Mouse (Mus musculus): ENCODE measurements around the gene Ttll1. TPM values are rescaled to one million over a fixed set of nuclear protein-coding genes. Genes with fewer than 3 reads are reported as not detected.
"Not testable (repeated sequence)": the region's sequence is repeated elsewhere in the genome, so short reads cannot be mapped to it uniquely, and the experiment has no call there.

The Ttll1 gene
- total RNA-seq, 1 experiment from 2014 or later = 5.4 TPM

- no peak for ATAC-seq (ENCODE audit: extremely low read depth, insufficient number of reproducible peaks, low FRiP score, poor library complexity, severe bottlenecking)
Observed at GRCm38 (mm10) chr15:83464905-83465650, 45.6 kb downstream of the Ttll1 start.

GRCm38 (mm10) chr15:83464083-83464904 lies 46.4 kb downstream of the Ttll1 start, which contains the start of gene Pacsin2:
Pacsin2 (minus strand) TSS chr15:83464606.
- ATAC-seq (ENCODE audit: extremely low read depth, insufficient number of reproducible peaks, low FRiP score, poor library complexity, severe bottlenecking) = peak; percentile 93

- no peak for ATAC-seq (ENCODE audit: extremely low read depth, insufficient number of reproducible peaks, low FRiP score, poor library complexity, severe bottlenecking)
Observed at GRCm38 (mm10) chr15:83463369-83464082, 47.2 kb downstream of the Ttll1 start.

GRCm38 (mm10) chr15:83462349-83462748 lies 48.3 kb downstream of the Ttll1 start:
- ATAC-seq (ENCODE audit: extremely low read depth, insufficient number of reproducible peaks, low FRiP score, poor library complexity, severe bottlenecking) = not testable (repeated sequence)

GRCm38 (mm10) chr15:83460891-83461290 lies 49.8 kb downstream of the Ttll1 start:
- no peak for ATAC-seq (ENCODE audit: extremely low read depth, insufficient number of reproducible peaks, low FRiP score, poor library complexity, severe bottlenecking)

GRCm38 (mm10) chr15:83457541-83457940 lies 53.2 kb downstream of the Ttll1 start:
- ATAC-seq (ENCODE audit: extremely low read depth, insufficient number of reproducible peaks, low FRiP score, poor library complexity, severe bottlenecking) = no peak

GRCm38 (mm10) chr15:83455637-83456036 lies 55.1 kb downstream of the Ttll1 start:
- ATAC-seq (ENCODE audit: extremely low read depth, insufficient number of reproducible peaks, low FRiP score, poor library complexity, severe bottlenecking) = no peak

GRCm38 (mm10) chr15:83455034-83455433 lies 55.7 kb downstream of the Ttll1 start:
- ATAC-seq (ENCODE audit: extremely low read depth, insufficient number of reproducible peaks, low FRiP score, poor library complexity, severe bottlenecking) = no peak

GRCm38 (mm10) chr15:83454419-83454818 lies 56.3 kb downstream of the Ttll1 start:
- ATAC-seq (ENCODE audit: extremely low read depth, insufficient number of reproducible peaks, low FRiP score, poor library complexity, severe bottlenecking) = no peak

- ATAC-seq (ENCODE audit: extremely low read depth, insufficient number of reproducible peaks, low FRiP score, poor library complexity, severe bottlenecking) = no peak
Observed at GRCm38 (mm10) chr15:83453879-83454278, 56.8 kb downstream of the Ttll1 start.

- no peak for ATAC-seq (ENCODE audit: extremely low read depth, insufficient number of reproducible peaks, low FRiP score, poor library complexity, severe bottlenecking)
Observed at GRCm38 (mm10) chr15:83452219-83452760, 58.4 kb downstream of the Ttll1 start.

- no peak for ATAC-seq (ENCODE audit: extremely low read depth, insufficient number of reproducible peaks, low FRiP score, poor library complexity, severe bottlenecking)
Observed at GRCm38 (mm10) chr15:83451621-83452210, 59.0 kb downstream of the Ttll1 start.

- ATAC-seq (ENCODE audit: extremely low read depth, insufficient number of reproducible peaks, low FRiP score, poor library complexity, severe bottlenecking) = no peak
Observed at GRCm38 (mm10) chr15:83450007-83450406, 60.7 kb downstream of the Ttll1 start.

GRCm38 (mm10) chr15:83448646-83449045 lies 62.0 kb downstream of the Ttll1 start:
- ATAC-seq (ENCODE audit: extremely low read depth, insufficient number of reproducible peaks, low FRiP score, poor library complexity, severe bottlenecking) = no peak

GRCm38 (mm10) chr15:83447791-83448544 lies 62.7 kb downstream of the Ttll1 start:
- ATAC-seq (ENCODE audit: extremely low read depth, insufficient number of reproducible peaks, low FRiP score, poor library complexity, severe bottlenecking) = peak; percentile 27; the same call in 1 of the 2 replicates

- no peak for ATAC-seq (ENCODE audit: extremely low read depth, insufficient number of reproducible peaks, low FRiP score, poor library complexity, severe bottlenecking)
Observed at GRCm38 (mm10) chr15:83445908-83446307, 64.8 kb downstream of the Ttll1 start.

GRCm38 (mm10) chr15:83445383-83445782 lies 65.3 kb downstream of the Ttll1 start:
- ATAC-seq (ENCODE audit: extremely low read depth, insufficient number of reproducible peaks, low FRiP score, poor library complexity, severe bottlenecking) = no peak

GRCm38 (mm10) chr15:83444425-83444824 lies 66.3 kb downstream of the Ttll1 start:
- no peak for ATAC-seq (ENCODE audit: extremely low read depth, insufficient number of reproducible peaks, low FRiP score, poor library complexity, severe bottlenecking)
